Mouse (Mus musculus): ENCODE measurements around the gene P4ha2. TPM values are rescaled to one million over a fixed set of nuclear protein-coding genes. Genes with fewer than 3 reads are reported as not detected.

P4ha2 gene
- polyA plus RNA-seq, 1 experiment from 2014 or later, result 123 TPM

DNA sequence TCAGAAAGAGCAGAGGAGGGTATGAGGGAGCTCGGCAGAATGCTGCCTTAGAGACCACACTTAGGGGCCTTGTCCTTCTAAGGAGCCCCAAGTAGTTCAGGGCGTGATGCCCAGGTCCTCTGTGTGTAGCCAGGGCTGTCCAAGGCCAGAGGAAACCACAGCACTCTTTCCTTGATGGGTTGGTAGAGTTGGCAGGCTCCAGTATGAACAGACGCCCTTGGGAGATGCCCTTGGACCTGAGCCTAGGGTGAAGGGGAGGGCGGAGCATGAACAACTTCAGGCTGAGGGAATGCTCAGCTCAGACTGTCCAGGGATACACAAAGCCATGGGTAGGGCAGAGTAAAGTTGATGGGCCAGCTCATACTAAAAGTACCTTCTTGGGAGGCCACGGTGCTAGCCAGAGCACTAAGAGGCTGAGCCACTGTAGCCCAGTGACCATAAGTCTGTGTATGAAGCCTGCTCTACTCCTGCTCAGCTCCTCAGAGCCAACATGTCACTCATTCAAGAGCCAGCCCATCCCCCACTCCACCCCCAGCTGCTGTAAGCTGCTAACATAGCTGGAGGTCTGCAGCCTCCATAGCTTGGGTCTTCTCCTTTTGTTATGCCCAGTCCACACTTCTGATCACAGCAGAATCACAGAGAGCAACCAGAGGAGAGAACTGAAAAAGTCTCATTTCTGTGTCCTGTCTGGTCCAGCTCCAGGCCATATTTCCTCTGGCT is 28.0 kb upstream of the P4ha2 start:
- Histone ChIP-seq H3K9me3 (replicated peaks) (no peaks in the 10 kb centered on the region), H3K4me3 (replicated peaks) (no peak overlapping the region), H3K4me2 (replicated peaks) (no peak overlapping the region), H3K4me1 (peaks cover 45% of the 10 kb centered on the region), H3K36me3 (no peaks in the 10 kb centered on the region), H3K27ac (replicated peaks) (peak overlapping the region; percentile 68), H3K27me3 (no peaks in the 10 kb centered on the region), H3K9ac (no peak overlapping the region)
- 83% methylated on average over 5 of the region's 5 CpGs for WGBS
- ATAC-seq (ENCODE audit: insufficient number of reproducible peaks, low FRiP score, low TSS enrichment, low read depth), result no peak

DNA sequence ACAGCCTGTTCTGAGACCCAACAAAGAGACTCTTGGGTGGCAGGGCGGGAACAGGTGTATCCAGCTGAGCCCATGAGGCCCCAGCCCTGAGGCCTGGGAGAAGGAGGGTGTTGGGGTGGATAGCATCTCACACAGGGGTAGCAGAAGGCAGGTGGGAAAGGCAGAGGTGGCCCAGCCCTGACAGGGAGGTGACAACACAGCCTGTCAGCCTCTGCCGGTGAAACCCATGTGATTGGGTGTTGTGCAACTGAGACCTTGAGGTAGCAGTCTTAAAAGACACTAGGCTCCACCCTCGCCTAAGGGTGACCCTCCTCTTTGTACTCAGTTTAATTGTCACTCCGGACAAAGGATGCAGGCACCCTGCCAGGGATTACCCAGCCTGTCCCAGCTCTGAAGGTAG is 26.6 kb upstream of the P4ha2 start:
- H3K36me3 ChIP-seq, result no peaks in the 10 kb centered on the region

DNA sequence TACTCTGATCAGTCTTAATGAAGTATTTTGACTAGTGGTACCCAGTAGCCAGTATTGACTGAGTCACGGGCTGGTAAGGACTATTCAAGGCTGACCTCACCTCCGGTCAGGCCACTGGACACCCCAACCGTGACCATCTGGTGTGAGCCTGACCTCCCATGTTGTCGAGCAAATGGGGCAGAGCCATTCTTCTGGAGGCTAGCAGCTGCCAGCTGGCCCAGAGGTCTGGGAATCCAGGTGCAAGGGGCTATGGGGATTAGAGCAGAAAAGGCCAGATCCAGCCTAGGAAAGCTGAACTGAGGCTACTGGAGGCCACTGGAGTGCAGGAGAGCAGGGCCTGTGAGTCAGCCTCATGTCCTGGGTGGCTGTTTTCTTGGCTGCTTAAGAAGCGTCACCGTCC is 24.5 kb upstream of the P4ha2 start:
- Histone ChIP-seq H3K4me2 (replicated peaks) (no peak overlapping the region), H3K4me3 (replicated peaks) (no peak overlapping the region), H3K4me1 (peaks cover 19% of the 10 kb centered on the region), H3K36me3 (no peaks in the 10 kb centered on the region), H3K9ac (no peak overlapping the region), H3K27me3 (no peaks in the 10 kb centered on the region), H3K9me3 (replicated peaks) (no peaks in the 10 kb centered on the region), H3K27ac (replicated peaks) (no peak overlapping the region)
- no peak for ATAC-seq (ENCODE audit: insufficient number of reproducible peaks, low FRiP score, low TSS enrichment, low read depth)
- WGBS, result 77% methylated on average over 6 of the region's 6 CpGs

More for the DNA sequence above, 26.6 kb upstream of the P4ha2 start:
- Histone ChIP-seq H3K4me1 (peaks cover 31% of the 10 kb centered on the region), H3K9ac (no peak overlapping the region), H3K27ac (replicated peaks) (peak overlapping the region; percentile 68), H3K27me3 (no peaks in the 10 kb centered on the region), H3K9me3 (replicated peaks) (no peaks in the 10 kb centered on the region), H3K4me2 (replicated peaks) (no peak overlapping the region), H3K4me3 (replicated peaks) (no peak overlapping the region)
- 26% methylated on average over 4 of the region's 4 CpGs for whole genome bisulfite sequencing
- peak; percentile 61 for ATAC-seq (ENCODE audit: insufficient number of reproducible peaks, low FRiP score, low TSS enrichment, low read depth)

DNA sequence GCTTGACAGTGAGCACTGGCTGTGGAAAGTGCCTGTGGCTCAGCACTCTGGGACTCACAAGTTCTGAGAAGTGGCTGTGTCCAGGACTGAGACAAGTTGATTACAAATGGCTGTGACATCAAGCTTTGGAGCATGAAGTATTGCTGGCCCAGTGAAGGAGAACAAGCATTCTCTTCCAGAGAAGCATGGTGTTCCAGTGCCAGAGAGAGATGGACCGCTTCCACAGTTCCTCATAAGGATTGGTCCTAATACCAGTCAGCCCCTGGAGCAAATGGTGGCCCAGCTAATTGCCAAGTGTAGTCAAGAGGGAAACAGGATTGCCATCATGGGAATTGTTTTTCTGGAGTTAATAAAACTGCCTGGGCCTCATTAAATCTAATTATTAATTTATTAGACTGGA is 23.8 kb upstream of the P4ha2 start:
- Histone ChIP-seq H3K9ac (no peak overlapping the region), H3K27ac (replicated peaks) (no peak overlapping the region), H3K27me3 (no peaks in the 10 kb centered on the region), H3K9me3 (replicated peaks) (no peaks in the 10 kb centered on the region), H3K4me2 (replicated peaks) (no peak overlapping the region), H3K4me1 (peaks cover 19% of the 10 kb centered on the region), H3K36me3 (no peaks in the 10 kb centered on the region), H3K4me3 (replicated peaks) (no peak overlapping the region)
- WGBS, result 90% methylated on average over 1 of the region's 1 CpGs
- no peak for ATAC-seq (ENCODE audit: insufficient number of reproducible peaks, low FRiP score, low TSS enrichment, low read depth)

DNA sequence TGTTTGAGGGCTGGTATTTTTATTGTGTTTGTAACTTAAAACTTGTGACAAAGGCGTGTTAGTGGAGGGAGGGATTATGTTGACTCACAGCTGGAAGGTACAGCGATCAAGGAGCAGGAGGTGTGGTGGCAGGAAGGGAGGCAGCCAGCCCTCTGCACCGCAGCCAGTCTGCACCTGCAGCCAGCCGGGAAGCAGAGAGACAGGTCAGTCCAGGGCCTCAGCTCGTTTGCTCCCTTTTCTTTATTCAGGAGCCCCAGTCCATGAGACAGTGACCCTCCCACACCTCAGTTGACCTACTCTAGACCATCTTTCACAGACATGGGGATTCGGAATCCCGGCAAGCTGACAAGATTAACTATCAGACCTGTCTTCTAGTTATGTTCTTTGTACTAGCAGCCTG is 19.5 kb upstream of the P4ha2 start:
- Histone ChIP-seq H3K9ac (no peak overlapping the region), H3K27ac (replicated peaks) (0 out of 2 replicates have a peak overlapping the region, but pooled peaks have one; percentile 44), H3K27me3 (no peaks in the 10 kb centered on the region), H3K9me3 (replicated peaks) (no peaks in the 10 kb centered on the region), H3K4me3 (replicated peaks) (no peak overlapping the region), H3K4me1 (no peaks in the 10 kb centered on the region), H3K36me3 (no peaks in the 10 kb centered on the region), H3K4me2 (replicated peaks) (no peak overlapping the region)
- 32% methylated on average over 7 of the region's 7 CpGs for WGBS
- no peak for ATAC-seq (ENCODE audit: insufficient number of reproducible peaks, low FRiP score, low TSS enrichment, low read depth)

DNA sequence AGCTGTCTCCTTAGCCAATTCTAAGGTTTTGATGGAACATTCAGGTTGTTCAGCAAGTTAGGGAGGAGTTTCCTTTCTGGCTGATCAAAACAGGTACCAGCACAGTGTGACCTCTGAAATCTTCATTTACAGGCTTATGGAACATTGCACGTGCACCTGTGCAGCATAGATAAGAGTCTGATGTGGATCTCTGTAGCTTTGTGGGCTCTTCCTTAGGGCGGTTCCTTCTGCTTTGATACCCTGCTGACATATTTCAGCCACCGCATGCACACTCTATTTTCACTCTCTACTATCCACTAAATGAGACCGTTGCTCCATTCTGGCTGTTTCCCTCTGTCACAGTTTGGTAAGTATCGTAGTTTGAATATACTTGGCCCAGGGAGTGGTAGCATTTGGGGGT is 17.2 kb upstream of the P4ha2 start:
- H3K9ac ChIP-seq, result no peak overlapping the region
- H3K4me1 ChIP-seq, result no peaks in the 10 kb centered on the region
- H3K4me3 ChIP-seq (replicated peaks), result no peak overlapping the region
- no peak overlapping the region for H3K4me2 ChIP-seq (replicated peaks)
- H3K36me3 ChIP-seq, result no peaks in the 10 kb centered on the region
- WGBS, result 90% methylated on average over 5 of the region's 5 CpGs
- H3K27me3 ChIP-seq, result no peaks in the 10 kb centered on the region
- no peak for ATAC-seq (ENCODE audit: insufficient number of reproducible peaks, low FRiP score, low TSS enrichment, low read depth)
- H3K27ac ChIP-seq (replicated peaks), result no peak overlapping the region
- no peaks in the 10 kb centered on the region for H3K9me3 ChIP-seq (replicated peaks)

DNA sequence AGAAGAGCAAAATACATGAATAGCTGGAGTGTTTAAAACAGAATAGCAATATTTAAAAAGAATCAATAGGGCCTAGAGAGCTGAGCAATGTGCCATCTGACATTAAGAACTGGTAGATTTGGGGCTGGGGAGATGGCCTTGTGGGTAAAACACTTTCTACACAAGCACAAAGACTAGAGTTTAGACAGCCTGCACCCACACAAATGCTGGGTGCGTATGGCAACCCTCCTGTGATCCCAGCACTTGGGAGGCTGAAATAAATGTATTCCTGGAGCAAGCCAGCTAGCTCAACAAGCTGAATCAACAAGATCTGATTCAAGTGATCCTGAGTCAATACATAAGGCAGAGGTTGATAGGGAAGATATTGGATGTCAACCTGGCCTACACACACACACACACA is 14.9 kb upstream of the P4ha2 start:
- Histone ChIP-seq H3K4me1 (no peaks in the 10 kb centered on the region), H3K9ac (no peak overlapping the region), H3K36me3 (no peaks in the 10 kb centered on the region), H3K27me3 (no peaks in the 10 kb centered on the region), H3K4me2 (replicated peaks) (no peak overlapping the region), H3K27ac (replicated peaks) (no peak overlapping the region), H3K4me3 (replicated peaks) (no peak overlapping the region), H3K9me3 (replicated peaks) (no peaks in the 10 kb centered on the region)
- WGBS, result 88% methylated on average over 1 of the region's 1 CpGs
- no peak for ATAC-seq (ENCODE audit: insufficient number of reproducible peaks, low FRiP score, low TSS enrichment, low read depth)

DNA sequence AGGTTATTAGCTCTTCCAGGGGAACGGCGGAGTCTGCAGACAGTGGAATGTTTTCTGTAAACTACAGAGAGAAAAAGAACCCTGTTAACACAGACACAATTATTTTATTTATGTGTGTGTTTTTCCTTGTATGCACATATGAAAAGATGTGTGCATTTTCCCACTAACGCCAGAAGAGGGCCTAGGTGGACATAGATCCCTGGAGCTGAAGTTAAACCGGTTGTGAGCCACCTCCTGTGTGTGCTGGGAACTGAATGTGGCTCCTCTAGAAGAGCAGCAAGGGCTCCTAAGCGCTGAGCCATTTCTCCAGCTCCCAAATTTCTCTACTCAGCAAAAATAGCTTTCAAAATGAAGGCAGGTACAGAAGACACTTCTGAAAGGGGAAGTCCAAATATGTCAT is 14.1 kb upstream of the P4ha2 start:
- Histone ChIP-seq H3K4me1 (no peaks in the 10 kb centered on the region), H3K27me3 (no peaks in the 10 kb centered on the region), H3K9me3 (replicated peaks) (no peaks in the 10 kb centered on the region), H3K36me3 (no peaks in the 10 kb centered on the region), H3K4me2 (replicated peaks) (no peak overlapping the region), H3K27ac (replicated peaks) (no peak overlapping the region), H3K4me3 (replicated peaks) (no peak overlapping the region), H3K9ac (no peak overlapping the region)
- WGBS, result 54% methylated on average over 5 of the region's 5 CpGs
- ATAC-seq (ENCODE audit: insufficient number of reproducible peaks, low FRiP score, low TSS enrichment, low read depth), result no peak

DNA sequence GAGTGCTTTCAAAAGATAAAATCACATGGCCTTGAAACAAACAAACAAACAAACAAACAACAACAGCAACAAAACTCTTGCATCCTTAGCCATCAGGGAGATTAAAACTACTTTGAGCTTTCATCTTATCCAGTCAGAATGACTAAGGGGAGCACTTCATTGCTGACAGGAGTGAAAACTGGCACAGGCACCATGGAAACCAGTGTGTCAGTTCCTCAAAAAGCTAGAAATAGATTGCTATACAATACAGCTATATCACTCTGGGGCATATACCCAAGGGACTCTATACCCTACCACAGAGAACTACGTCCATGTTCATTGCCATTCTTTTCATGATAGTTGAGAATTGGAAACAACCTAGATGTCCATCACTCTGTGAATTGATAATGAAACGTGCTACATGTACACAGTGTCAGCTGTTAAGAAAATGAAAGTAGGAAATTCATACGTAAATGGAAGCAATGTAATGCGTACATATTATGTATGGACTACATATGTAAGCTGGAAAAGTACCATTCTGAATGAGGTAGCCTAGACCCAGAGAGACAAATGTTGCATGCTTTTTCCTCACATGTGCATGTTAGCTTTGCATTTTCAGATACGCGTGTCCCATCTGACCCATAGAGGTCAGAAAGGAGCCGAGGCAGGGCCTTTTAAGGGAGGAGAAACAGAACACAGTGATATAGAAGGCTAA is 11.5 kb upstream of the P4ha2 start:
- Histone ChIP-seq H3K27me3 (no peaks in the 10 kb centered on the region), H3K9me3 (replicated peaks) (no peaks in the 10 kb centered on the region), H3K4me2 (replicated peaks) (no peak overlapping the region), H3K36me3 (no peaks in the 10 kb centered on the region), H3K9ac (no peak overlapping the region), H3K27ac (replicated peaks) (no peak overlapping the region), H3K4me1 (peaks cover 14% of the 10 kb centered on the region; the same call in 1 of the 2 replicates), H3K4me3 (replicated peaks) (no peak overlapping the region)
- 76% methylated on average over 7 of the region's 7 CpGs for WGBS
- ATAC-seq (ENCODE audit: insufficient number of reproducible peaks, low FRiP score, low TSS enrichment, low read depth), result no peak

DNA sequence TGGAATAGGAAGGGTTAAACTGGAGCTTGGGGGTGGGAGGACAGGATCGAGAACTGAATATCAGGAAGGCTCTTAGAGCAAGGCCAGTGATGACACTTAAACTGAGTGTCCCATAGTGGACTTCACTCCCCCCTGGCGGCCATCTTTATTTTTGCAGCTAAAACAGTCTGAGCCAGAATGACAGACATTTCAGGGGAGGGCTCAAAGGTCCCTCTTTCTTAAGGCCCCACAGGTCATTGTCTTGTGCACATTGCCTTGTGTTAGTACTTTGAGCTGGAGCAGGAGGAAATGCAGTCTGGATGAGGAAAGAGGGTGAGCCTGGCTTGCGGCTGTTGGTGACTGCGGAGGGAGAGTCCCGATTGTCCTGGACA is 11.0 kb upstream of the P4ha2 start:
- Histone ChIP-seq H3K9ac (no peak overlapping the region), H3K4me2 (replicated peaks) (no peak overlapping the region), H3K4me1 (peaks cover 14% of the 10 kb centered on the region; the same call in 1 of the 2 replicates), H3K9me3 (replicated peaks) (no peaks in the 10 kb centered on the region), H3K27ac (replicated peaks) (no peak overlapping the region), H3K27me3 (no peaks in the 10 kb centered on the region), H3K4me3 (replicated peaks) (no peak overlapping the region), H3K36me3 (no peaks in the 10 kb centered on the region)
- 53% methylated on average over 5 of the region's 5 CpGs for WGBS
- ATAC-seq (ENCODE audit: insufficient number of reproducible peaks, low FRiP score, low TSS enrichment, low read depth), result no peak

DNA sequence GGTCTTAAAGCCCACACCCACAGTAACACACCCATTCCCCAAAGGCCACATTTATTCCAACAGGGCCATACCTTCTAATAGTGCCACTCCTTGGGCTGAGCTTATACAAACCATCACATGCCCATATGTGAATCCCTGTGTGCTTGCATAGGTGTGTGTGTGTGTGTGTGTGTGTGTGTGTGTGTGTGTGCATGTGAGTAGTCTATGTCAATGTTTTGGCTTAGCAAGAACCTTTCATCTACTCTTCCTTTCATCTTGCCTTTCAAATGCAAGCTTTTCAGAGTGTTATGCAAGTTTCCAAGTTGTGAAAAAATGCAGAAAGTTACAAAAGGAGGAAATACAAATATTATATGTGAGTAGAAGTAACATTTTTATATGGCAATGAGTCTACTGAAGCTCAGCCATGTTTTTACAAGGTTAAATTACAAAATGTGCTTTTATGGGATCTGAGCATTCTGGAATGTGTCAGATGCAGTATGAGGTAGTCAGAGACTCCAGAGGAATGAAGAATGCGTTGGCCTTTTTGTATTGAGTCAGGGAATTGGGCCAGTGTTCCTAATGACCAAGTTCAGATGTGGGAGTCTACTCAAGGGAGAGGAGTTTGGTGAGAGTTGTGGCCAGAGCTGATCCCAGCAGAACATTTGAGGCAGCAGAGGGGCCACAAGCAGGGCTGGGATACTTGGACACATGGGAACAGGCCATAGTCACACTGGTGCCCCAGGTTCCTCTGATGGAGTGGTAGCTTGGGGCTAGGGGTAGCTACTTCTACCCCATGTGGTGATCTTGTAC is 9.6 kb upstream of the P4ha2 start:
- no peak for ATAC-seq (ENCODE audit: insufficient number of reproducible peaks, low FRiP score, low TSS enrichment, low read depth)
- Histone ChIP-seq H3K9me3 (replicated peaks) (no peaks in the 10 kb centered on the region), H3K9ac (no peak overlapping the region), H3K27me3 (no peaks in the 10 kb centered on the region), H3K4me3 (replicated peaks) (no peak overlapping the region), H3K4me2 (replicated peaks) (no peak overlapping the region), H3K27ac (replicated peaks) (no peak overlapping the region), H3K36me3 (no peaks in the 10 kb centered on the region), H3K4me1 (peaks cover 14% of the 10 kb centered on the region; the same call in 1 of the 2 replicates)
- WGBS, result 60% methylated on average over 1 of the region's 1 CpGs
